Mouse (Mus musculus) cerebellum, adult 8-10 months (tissue): Measurements from ENCODE around the gene Gjb2.

Experiments used
- DNase-seq: peaks from one replicate; pipeline ENCODE4 v3.0.0; 2022

Gjb2 gene

DNA sequence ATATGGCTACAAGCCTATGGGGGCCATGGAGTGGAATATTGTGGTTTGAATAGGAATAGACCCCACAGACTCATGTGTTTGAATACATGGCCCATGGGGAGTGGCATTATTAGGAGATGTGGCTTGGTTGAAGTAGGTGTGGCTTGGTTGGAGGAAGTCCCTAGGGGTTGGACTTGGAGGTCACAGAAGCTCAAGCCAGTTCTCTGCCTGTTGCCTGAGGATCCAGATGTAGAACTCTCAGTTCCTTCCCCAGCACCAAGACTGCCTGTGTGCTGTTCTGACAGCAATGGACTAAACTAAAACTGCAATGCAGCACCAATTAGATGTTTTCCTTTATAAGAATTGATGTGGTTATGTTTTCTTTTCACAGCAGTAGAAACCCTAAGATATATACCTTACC is 38.4 kb downstream of the Gjb2 start:
- no peak for DNase-seq

DNA sequence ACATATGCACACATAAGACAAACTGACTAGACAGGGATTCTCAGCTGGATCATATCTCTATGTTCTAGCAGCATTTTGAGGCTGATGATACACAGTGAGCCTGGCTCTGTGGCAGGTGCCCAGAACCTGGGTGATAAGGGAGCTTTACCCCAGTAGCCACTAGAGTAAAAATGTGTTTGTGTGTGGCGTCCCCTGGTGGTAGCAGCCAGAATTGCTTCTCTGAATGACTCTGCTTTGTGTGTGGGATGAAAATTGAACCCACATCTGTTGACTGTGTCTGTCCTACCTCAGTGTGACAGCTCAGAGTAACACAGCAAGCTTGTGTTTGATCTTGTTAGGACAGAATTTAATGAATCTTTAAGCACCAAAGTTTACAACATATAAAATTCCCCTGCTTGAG is 44.5 kb downstream of the Gjb2 start:
- peak; percentile 38 for DNase-seq

DNA sequence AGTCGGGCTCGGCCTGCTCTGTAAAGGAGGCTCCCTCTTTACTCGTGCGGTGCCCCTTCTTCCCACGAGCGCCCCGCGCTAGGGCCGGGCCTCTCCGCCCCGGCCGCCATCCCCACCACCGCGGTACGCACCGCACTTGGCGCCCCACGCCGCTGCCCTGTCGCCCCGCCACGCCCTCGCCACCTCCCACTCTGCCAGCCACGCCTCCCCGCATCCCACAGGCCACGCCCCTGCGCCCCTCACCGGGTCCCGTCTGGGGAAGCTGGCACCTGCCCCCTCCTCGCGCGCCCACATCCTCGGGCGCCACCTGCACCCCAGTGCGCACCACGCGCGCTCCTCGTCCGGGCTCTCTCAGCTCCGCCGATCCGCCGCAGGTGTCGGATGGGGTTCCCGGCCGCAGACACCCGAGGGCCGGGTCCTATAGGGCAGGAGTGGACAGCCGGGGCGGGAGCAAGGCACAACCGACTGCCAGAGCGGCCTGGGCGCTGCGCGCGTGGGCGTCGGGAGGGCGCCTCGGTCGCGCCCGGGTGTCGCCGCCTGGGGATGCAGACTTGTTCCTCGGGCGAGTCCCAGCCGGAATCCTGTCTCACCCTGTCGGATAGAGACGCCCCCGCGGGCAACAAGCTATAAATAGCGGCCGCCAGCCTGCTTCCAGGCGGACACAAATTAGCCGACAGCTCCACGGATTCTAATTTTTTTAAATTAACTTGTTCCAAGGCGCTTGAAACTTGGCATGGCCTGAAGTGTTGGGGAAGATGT is 46.8 kb downstream of the Gjb2 start, which contains the start of gene Gja3:
Gene Gja3 (minus strand): TSS at position 538 of the 759 bp plus-strand sequence.
- no peak for DNase-seq

DNA sequence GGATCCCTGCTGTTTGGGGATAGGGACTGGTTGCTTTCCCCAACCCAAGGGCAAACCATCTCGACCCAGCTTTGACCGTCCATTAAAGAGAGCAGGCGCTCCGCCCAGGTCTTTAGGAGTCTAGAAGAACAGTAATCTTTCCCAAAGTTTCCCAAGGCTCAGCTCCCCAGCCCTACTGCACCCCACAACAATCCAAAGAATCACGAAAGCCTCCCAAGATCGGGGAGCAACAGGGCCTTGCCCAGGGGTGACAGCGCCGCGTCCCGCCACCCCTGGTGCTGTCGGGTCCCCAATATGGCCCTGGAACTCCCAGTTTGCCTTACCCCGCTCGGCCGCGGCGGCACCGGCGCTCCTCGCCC is 47.3 kb downstream of the Gjb2 start:
- no peak for DNase-seq

DNA sequence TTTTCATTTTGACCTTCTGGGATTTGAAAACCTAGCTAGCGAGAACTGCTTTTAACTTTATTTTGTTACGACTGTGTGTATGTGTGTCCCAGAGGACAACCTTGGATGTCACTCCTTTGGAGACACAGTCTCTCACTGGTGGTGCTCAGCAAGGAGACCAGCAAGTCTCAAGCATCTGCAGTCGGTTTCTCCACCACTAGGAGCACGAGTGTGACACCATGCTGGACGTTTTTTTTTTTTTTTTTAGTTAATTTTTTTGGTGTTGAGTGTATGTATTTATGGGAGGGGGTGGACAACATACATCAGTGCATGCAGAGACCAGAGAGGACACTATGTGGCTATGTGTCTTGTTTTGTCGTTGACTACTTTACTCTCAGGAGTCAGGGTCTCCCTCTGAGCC is 51.8 kb downstream of the Gjb2 start:
- DNase-seq: no peak
